Mouse (Mus musculus) midbrain, embryonic 13.5 days (tissue): ENCODE results near the gene Rcbtb2. TPM values are rescaled to one million over a fixed set of nuclear protein-coding genes. Genes with fewer than 3 reads are reported as not detected.
A peak's percentile ranks its signal among the peaks of the same experiment; 100 is the strongest.

Experiments used
- ATAC-seq: fragments of 200-750 bp; cut with Nextera tagmentation; 2 replicates; pipeline ENCODE4 v1.8.0; 2017; ENCODE audit warnings: mild to moderate bottlenecking, moderate TSS enrichment, moderate library complexity
- H3K27ac ChIP-seq: fragments of 300-500 bp; sonication (generic); 2 replicates; pipeline ENCODE4 v1.5.1; 2015; ENCODE audit warnings: inconsistent platforms, mild to moderate bottlenecking, moderate library complexity
- H3K27me3 ChIP-seq: fragments of 300-500 bp; sonication (generic); 2 replicates; pipeline ENCODE4 v1.6.1; 2015; ENCODE audit warnings: mild to moderate bottlenecking, inconsistent platforms
- H3K36me3 ChIP-seq: fragments of 300-500 bp; sonication (generic); 2 replicates; pipeline ENCODE4 v1.6.1; 2015; ENCODE audit warnings: mild to moderate bottlenecking, inconsistent platforms
- H3K4me1 ChIP-seq: fragments of 300-500 bp; sonication (generic); replicated peaks from 2 replicates; pipeline ENCODE4 v1.6.1; 2015; ENCODE audit warnings: inconsistent platforms
- H3K4me2 ChIP-seq: fragments of 300-500 bp; sonication (generic); replicated peaks from 2 replicates; pipeline ENCODE4 v1.6.1; 2015; ENCODE audit warnings: moderate library complexity, mild to moderate bottlenecking, inconsistent platforms
- H3K4me3 ChIP-seq: fragments of 300-500 bp; sonication (generic); replicated peaks from 2 replicates; pipeline ENCODE4 v1.5.1; 2015; ENCODE audit warnings: mild to moderate bottlenecking, inconsistent platforms
- H3K9ac ChIP-seq: fragments of 300-500 bp; sonication (generic); replicated peaks from 2 replicates; pipeline ENCODE4 v1.6.1; 2015; ENCODE audit warnings: mild to moderate bottlenecking, inconsistent platforms
- H3K9me3 ChIP-seq: fragments of 300-500 bp; sonication (generic); 2 replicates; pipeline ENCODE4 v1.6.1; 2016; ENCODE audit warnings: mild to moderate bottlenecking, inconsistent platforms
- WGBS: fragments of 180-500 bp; shearing (Covaris S2); methylation state at CpG from one replicate; pipeline ENCODE4 v1.1.7; 2015; 5-methylcytosine and 5-hydroxymethylcytosine counted together
- microRNA counts: library from miRNA; unstranded; fragments of <30 nt; microRNA quantifications from one replicate; lab custom pipeline; 2016
- microRNA-seq: library from miRNA; unstranded; fragments of <30 nt; microRNA quantifications from one replicate; pipeline ENCODE4, GENCODE M21; 2016
- polyA plus RNA-seq: library from polyadenylated mRNA; unstranded; fragments of >200 nt; fragmentation: Nextera tagmentation; extraction: Ambion mirVana; gene quantifications from 2 replicates; pipeline ENCODE4 v1.2.1, GENCODE M21; 2015

The Rcbtb2 gene
- polyA plus RNA-seq, 1 experiment from 2014 or later = 104 TPM

GRCm38 (mm10) chr14:73254412-73254811, 131.6 kb downstream of the Rcbtb2 start:
- Histone ChIP-seq H3K27ac (no peak overlapping the region), H3K4me2 (no peak overlapping the region), H3K4me3 (no peak overlapping the region), H3K27me3 (no peaks in the 10 kb centered on the region), H3K36me3 (peaks cover 12% of the 10 kb centered on the region; the same call in 1 of the 2 replicates), H3K4me1 (peaks cover 3% of the 10 kb centered on the region; the same call in 1 of the 2 replicates), H3K9me3 (no peaks in the 10 kb centered on the region), H3K9ac (no peak overlapping the region)
- ATAC-seq = no peak
- 74% methylated on average over 4 of the region's 4 CpGs for WGBS

GRCm38 (mm10) chr14:73255426-73255970, 132.7 kb downstream of the Rcbtb2 start:
- peaks cover 3% of the 10 kb centered on the region; the same call in 1 of the 2 replicates for H3K4me1 ChIP-seq
- H3K9ac ChIP-seq = no peak overlapping the region
- H3K4me3 ChIP-seq = no peak overlapping the region
- H3K27me3 ChIP-seq = no peaks in the 10 kb centered on the region
- H3K9me3 ChIP-seq = no peaks in the 10 kb centered on the region
- ATAC-seq = no peak
- no peak overlapping the region for H3K27ac ChIP-seq
- 62% methylated on average over 3 of the region's 3 CpGs for WGBS
- H3K4me2 ChIP-seq = no peak overlapping the region
- peaks cover 10% of the 10 kb centered on the region for H3K36me3 ChIP-seq

- peaks cover 18% of the 10 kb centered on the region for H3K36me3 ChIP-seq
- no peak overlapping the region for H3K4me3 ChIP-seq
- 75% methylated on average over 7 of the region's 7 CpGs for WGBS
- no peaks in the 10 kb centered on the region for H3K27me3 ChIP-seq
- H3K4me1 ChIP-seq = peaks cover 3% of the 10 kb centered on the region; the same call in 1 of the 2 replicates
- no peak for ATAC-seq
- H3K9me3 ChIP-seq = no peaks in the 10 kb centered on the region
- H3K9ac ChIP-seq = no peak overlapping the region
- H3K4me2 ChIP-seq = no peak overlapping the region
- no peak overlapping the region for H3K27ac ChIP-seq
Measured at GRCm38 (mm10) chr14:73257348-73257747, 134.5 kb downstream of the Rcbtb2 start.

MicroRNA genes within 50 kb of the gene (microRNA counts, 519-probe panel; counts per million panel counts)
- 110 counts per million, percentile 56 among the panel's probes with 10 or more counts for microRNA mmu-miR-687 (lab: Ali Mortazavi, UCI)

Small RNA genes lying within 50 kb of the gene (microRNA-seq; reads per million reads assigned to microRNA genes)
- not detected for gene Mir687

Other genes with a start within 250 kb of the Rcbtb2 start
- gene Cysltr2, start 73.9 kb upstream of the Rcbtb2 start, polyA plus RNA-seq = not detected in 2 replicates
- gene Lpar6, start 114.9 kb downstream of the Rcbtb2 start, polyA plus RNA-seq = 7.4 and 8.6 TPM in 2 replicates
- gene Rb1, start 202.8 kb downstream of the Rcbtb2 start, polyA plus RNA-seq = 21.2 and 22.3 TPM in 2 replicates